Mouse (Mus musculus) left cerebral cortex, postnatal 25 days (tissue): Measurements from ENCODE around the gene Ash1l. TPM values are rescaled to one million over a fixed set of nuclear protein-coding genes. Genes with fewer than 3 reads are reported as not detected.

ENCODE experiments used
- DNase-seq, 2 experiments: peaks; one replicate each; pipeline ENCODE4 v3.0.0; 2022; ENCODE audit warnings: low spot score in 2 of 2, mixed read lengths in 1 of 2
- intact Hi-C: fragments of 180-260 bp; cut with DNase I; formaldehyde crosslinking; loops from one replicate; pipeline ENCODE4 v1.15.1; 2025
- total RNA-seq, 2 experiments: library from RNA; stranded (reverse); gene quantifications; 2 replicates each; pipeline ENCODE4 v1.2.3; 2021

Ash1l gene
- 10 to 100 TPM; 79.1 to 83.5 TPM for total RNA-seq

DNA sequence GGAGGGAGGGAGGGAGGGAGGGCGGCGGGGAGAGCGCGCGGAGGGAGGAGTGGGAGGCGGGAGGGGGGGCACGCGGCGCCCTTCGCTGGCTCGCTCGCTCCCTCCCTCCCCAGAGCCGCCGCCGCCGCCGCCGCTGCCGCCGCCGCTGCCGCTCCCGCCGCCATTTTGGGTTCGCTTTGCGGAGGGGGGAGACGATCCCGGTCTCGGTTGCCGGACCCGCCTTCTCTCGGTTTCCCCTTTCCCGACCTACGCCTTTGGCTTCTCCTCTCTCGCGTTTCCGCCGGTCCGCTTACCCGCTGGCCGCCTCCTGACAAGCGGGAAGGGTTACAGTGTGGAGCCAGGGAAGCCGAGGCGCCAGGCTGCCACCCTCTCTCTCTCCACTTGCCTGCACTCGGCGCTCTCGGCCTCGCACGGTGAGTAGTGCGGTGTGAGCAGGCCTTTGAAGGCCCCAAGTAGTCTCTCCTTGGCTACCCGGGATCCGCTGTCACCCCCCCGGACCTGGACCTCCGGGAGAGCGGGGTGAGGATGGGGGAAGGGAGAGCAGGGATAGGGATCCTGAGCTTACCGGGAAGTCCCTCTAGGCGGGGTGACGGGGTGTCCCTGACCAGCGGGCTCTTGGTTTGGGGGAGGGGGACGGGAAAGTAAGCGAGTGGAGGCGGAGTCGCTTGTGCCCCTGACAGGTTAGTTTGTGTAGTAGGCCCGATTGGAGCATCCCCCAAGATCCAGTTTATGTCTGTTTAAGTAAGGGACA lies at the start of gene Ash1l, which contains the start of gene Dap3:
Ash1l (plus strand) TSS at position 47 of the 751 bp plus-strand sequence.
Dap3 (minus strand) TSS at position 606 of the 751 bp plus-strand sequence.
- intact Hi-C loops = loop anchor here (10.0 kb wide), 1 partner anchor 364 kb away; no protein-coding TSS in a partner anchor
- peak; percentile 71 to 79 for DNase-seq

- intact Hi-C loops = no loop called here
- DNase-seq = no peak
Measured at GRCm38 (mm10) chr3:88904803-88905202, 45.6 kb upstream of the Ash1l start.

GRCm38 (mm10) chr3:88905209-88905608 lies 45.2 kb upstream of the Ash1l start:
- intact Hi-C loops = no loop called here
- DNase-seq = peak in 1 of 2 experiments; percentile 72

DNA sequence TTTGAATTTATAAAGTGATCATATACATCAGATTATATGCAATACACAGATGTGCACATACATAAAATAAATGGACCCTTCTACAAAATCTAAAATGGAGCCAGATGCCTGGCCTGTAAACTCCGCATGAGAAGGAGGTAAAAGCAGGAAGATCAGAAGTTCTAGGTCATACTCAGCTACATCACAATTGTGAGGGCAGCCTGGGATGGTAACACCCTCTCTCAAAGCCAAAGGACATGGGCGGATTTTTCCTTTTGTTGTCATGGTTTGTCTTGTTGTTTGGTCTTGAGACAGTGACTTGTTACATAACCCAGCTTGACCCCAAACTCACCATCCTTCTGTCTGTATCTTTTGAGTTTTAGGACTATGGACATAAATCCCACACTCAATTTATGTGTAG lies 44.7 kb upstream of the Ash1l start:
- DNase-seq = no peak

GRCm38 (mm10) chr3:88906393-88907159 lies 43.8 kb upstream of the Ash1l start:
- intact Hi-C loops = no loop called here
- no peak for DNase-seq

More for the DNA sequence above, 44.7 kb upstream of the Ash1l start:
- intact Hi-C loops = no loop called here

DNA sequence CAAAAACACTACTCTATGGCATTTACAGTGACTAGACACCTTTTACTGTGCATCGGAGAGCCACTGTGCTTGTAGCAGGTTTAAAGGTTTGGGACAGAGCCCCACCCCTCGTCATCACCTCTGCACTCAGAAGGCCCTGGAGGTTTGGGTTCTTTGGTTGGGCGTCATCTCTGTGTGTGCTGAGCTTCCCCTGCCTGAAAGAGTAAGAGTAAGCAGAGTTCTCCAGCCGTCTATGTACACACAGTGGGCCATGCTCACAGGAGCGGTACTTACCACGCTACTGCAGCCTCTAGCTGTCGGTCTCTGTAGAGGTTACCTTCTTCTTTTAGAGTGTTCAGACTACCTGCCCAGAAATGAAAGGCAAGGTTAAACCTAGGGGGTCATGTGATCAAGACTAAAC lies 37.8 kb upstream of the Ash1l start:
- intact Hi-C loops = no loop called here
- no peak for DNase-seq

GRCm38 (mm10) chr3:88913511-88914383 lies 36.7 kb upstream of the Ash1l start, which contains the start of gene Msto1:
Gene Msto1 (minus strand): TSS chr3:88913999.
- intact Hi-C loops = no loop called here
- peak; percentile 93 to 97 for DNase-seq

DNA sequence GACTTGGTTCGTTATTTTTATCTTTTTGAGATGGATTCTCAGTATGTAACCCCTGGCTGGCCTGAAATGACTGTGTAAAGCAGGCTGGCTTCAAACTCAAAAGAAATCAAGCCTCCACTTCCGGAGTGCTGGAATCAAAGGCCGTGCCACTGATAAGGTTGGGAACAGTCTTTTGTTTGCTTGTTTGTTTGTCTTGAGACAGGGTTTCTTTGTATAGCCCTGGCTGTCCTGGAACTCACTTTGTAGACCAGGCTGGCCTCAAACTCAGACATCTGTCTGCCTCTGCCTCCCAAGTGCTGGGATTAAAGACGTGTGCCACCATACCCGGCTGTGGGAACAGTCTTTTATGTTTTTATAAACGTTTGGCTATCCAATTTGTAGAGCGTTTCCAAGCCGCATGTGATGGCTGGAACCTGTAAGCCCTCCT lies 36.0 kb upstream of the Ash1l start:
- DNase-seq = no peak
- intact Hi-C loops = no loop called here

- DNase-seq = no peak
Measured at GRCm38 (mm10) chr3:88918981-88919380, 31.4 kb upstream of the Ash1l start.

GRCm38 (mm10) chr3:88921411-88921810 lies 29.0 kb upstream of the Ash1l start:
- no peak for DNase-seq
- intact Hi-C loops = no loop called here

More at GRCm38 (mm10) chr3:88918981-88919380, 31.4 kb upstream of the Ash1l start:
- intact Hi-C loops = no loop called here

DNA sequence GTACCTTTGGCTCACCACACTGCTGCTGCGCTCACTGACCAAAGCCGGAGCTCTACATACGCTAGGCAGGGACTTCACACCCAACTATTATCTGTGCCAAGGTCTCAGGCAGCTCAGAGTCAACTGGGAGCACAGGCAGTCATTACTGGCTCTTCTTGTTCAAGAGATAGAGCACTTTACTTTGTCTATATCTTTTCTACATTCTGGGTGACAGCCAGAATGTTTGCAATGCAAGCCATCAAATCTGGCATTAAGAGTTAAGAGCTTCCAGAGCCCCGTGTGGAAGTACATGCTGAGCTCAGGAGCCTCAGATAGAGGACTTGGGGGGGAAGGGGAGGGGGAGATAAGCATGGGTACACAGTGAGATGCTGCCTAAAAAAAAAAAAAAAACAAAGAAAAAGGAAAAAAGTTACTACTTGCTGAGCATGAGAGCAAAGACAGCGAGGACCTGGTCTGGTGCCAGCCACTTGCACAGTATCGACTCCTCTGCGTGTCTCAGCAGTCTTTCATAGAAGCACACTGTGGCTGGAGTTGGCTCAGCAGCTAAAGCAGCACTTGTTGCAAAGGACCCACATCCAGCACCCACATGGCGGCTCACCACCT lies 26.3 kb upstream of the Ash1l start:
- intact Hi-C loops = no loop called here

GRCm38 (mm10) chr3:88925651-88926050 lies 24.8 kb upstream of the Ash1l start:
- intact Hi-C loops = no loop called here
- no peak for DNase-seq

More for the DNA sequence above, 26.3 kb upstream of the Ash1l start:
- DNase-seq = peak in 1 of 2 experiments; percentile 40

DNA sequence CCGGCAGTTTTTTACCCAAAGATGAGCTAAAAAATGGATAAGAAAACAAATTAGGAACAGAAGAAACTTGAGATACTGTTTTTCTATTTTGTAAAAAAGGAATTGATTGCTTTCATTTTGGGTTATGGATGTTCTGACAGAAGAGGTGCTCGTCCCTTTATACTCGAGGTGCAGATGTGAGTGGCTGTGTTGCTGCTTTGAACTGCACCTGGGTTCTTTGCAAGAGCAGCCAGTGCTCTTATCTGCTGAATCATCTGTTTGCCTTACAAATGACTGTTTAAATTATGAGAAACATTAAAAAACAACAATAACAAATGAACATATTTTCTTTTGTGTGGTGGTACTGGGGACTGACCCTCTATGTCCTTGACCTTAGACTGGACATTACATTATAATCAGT lies 20.9 kb upstream of the Ash1l start:
- DNase-seq = no peak
- intact Hi-C loops = no loop called here

GRCm38 (mm10) chr3:88939071-88939470 lies 11.4 kb upstream of the Ash1l start:
- intact Hi-C loops = no loop called here

GRCm38 (mm10) chr3:88939749-88940148 lies 10.7 kb upstream of the Ash1l start:
- peak in 1 of 2 experiments; percentile 31 for DNase-seq
- intact Hi-C loops = loop anchor here (5.0 to 10.0 kb wide), 2 partner anchors 93 to 275 kb away; partner anchors contain the start of gene Thbs3

More at GRCm38 (mm10) chr3:88939071-88939470, 11.4 kb upstream of the Ash1l start:
- DNase-seq = no peak

GRCm38 (mm10) chr3:88942316-88942880 lies 8.0 kb upstream of the Ash1l start:
- intact Hi-C loops = loop anchor here (5.0 to 10.0 kb wide), 2 partner anchors 90 to 272 kb away; partner anchors contain the start of gene Thbs3
- DNase-seq = no peak

DNA sequence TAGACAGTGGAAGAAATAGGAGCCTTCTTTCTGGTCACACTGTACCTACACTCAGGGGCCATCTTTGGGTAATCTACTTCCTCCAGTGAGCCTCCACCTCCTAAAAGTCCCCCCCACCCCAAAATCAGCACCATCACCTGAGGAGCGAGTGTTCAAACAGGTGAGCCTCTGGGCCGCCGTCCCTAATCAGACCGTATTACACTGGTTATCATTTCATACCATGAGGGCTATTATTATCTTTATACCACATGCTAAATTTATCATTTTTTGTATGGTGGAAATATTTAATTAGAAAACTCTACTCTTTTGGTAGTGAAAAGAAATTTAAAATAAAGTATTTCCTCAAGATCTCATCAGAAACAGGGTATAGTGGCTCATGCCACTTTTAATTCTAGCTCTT lies 6.3 kb upstream of the Ash1l start:
- intact Hi-C loops = loop anchor here (5.0 to 10.0 kb wide), 2 partner anchors 88 to 271 kb away; partner anchors contain the start of gene Thbs3
- no peak for DNase-seq

- intact Hi-C loops = loop anchor here (10.0 kb wide), 2 partner anchors 265 to 365 kb away; partner anchors contain the start of gene Thbs3
- peak; percentile 81 to 85 for DNase-seq
Measured at GRCm38 (mm10) chr3:88949786-88950575, 441 bp upstream of the Ash1l start.
